Mouse (Mus musculus) embryo, embryonic 11.5 days (tissue): ENCODE measurements around the gene 1700069L16Rik.

Experiments used
- DNase-seq: peaks from one replicate; pipeline ENCODE4 v3.0.0-alpha.2; 2012; ENCODE audit warnings: low read depth, low spot score

1700069L16Rik gene

GRCm38 (mm10) chr5:113734376-113734775 is 9.8 kb upstream of the 1700069L16Rik start:
- DNase-seq: no peak

- no peak for DNase-seq
These were observed 7.6 kb upstream of the 1700069L16Rik start for GRCm38 (mm10) chr5:113732182-113732581.

- no peak for DNase-seq
These were observed 6.6 kb upstream of the 1700069L16Rik start for GRCm38 (mm10) chr5:113731174-113731573.

- no peak for DNase-seq
These were observed 6.1 kb upstream of the 1700069L16Rik start for GRCm38 (mm10) chr5:113730641-113731121.

- no peak for DNase-seq
These were observed 4.1 kb upstream of the 1700069L16Rik start for GRCm38 (mm10) chr5:113728691-113729090.

GRCm38 (mm10) chr5:113728011-113728410 is 3.4 kb upstream of the 1700069L16Rik start:
- DNase-seq: no peak

- no peak for DNase-seq
These were observed 2.7 kb upstream of the 1700069L16Rik start for GRCm38 (mm10) chr5:113727238-113727637.

GRCm38 (mm10) chr5:113726618-113727017 is 2.0 kb upstream of the 1700069L16Rik start:
- no peak for DNase-seq

- DNase-seq: no peak
These were observed 845 bp upstream of the 1700069L16Rik start for GRCm38 (mm10) chr5:113725417-113725816.

GRCm38 (mm10) chr5:113723567-113724237 is 870 bp downstream of the 1700069L16Rik start:
- no peak for DNase-seq

GRCm38 (mm10) chr5:113722224-113723013 is 2.2 kb downstream of the 1700069L16Rik start:
- no peak for DNase-seq

- DNase-seq: no peak
These were observed 5.3 kb downstream of the 1700069L16Rik start for GRCm38 (mm10) chr5:113719221-113719661.

- DNase-seq: peak; percentile 83
These were observed 7.8 kb downstream of the 1700069L16Rik start for GRCm38 (mm10) chr5:113716581-113717388.

GRCm38 (mm10) chr5:113712861-113713260 is 11.7 kb downstream of the 1700069L16Rik start:
- no peak for DNase-seq

- no peak for DNase-seq
These were observed 20.6 kb downstream of the 1700069L16Rik start for GRCm38 (mm10) chr5:113703803-113704585.

- DNase-seq: no peak
These were observed 24.1 kb downstream of the 1700069L16Rik start for GRCm38 (mm10) chr5:113700388-113701023.

GRCm38 (mm10) chr5:113694415-113694814 is 30.2 kb downstream of the 1700069L16Rik start:
- DNase-seq: peak; percentile 41

- DNase-seq: no peak
These were observed 30.6 kb downstream of the 1700069L16Rik start for GRCm38 (mm10) chr5:113694000-113694399.

GRCm38 (mm10) chr5:113693196-113693755 is 31.3 kb downstream of the 1700069L16Rik start:
- DNase-seq: no peak

- DNase-seq: no peak
These were observed 33.7 kb downstream of the 1700069L16Rik start for GRCm38 (mm10) chr5:113690866-113691265.
